Mouse (Mus musculus) liver, embryonic 11.5 days (tissue): ENCODE measurements around the gene Rbms1. TPM values are rescaled to one million over a fixed set of nuclear protein-coding genes. Genes with fewer than 3 reads are reported as not detected.

Experiments
- ATAC-seq: fragments of 200-750 bp; cut with Nextera tagmentation; replicated peaks from 2 replicates; pipeline ENCODE4 v1.8.0; 2017; ENCODE audit warnings: moderate number of reproducible peaks, mild to moderate bottlenecking, moderate TSS enrichment, moderate library complexity; ENCODE audit not compliant: low FRiP score
- DNase-seq: peaks from one replicate; pipeline ENCODE4 v3.0.0-alpha.2; 2017; ENCODE audit warnings: low spot score
- H3K27ac ChIP-seq: fragments of 300-500 bp; sonication (generic); 2 replicates; pipeline ENCODE4 v1.5.1; 2014; ENCODE audit warnings: mild to moderate bottlenecking, low read depth, low read length, control low read depth
- H3K27me3 ChIP-seq: fragments of 300-500 bp; sonication (generic); replicated peaks from 2 replicates; pipeline ENCODE4 v1.6.1; 2014; ENCODE audit warnings: low read length, mixed read lengths; ENCODE audit not compliant: control insufficient read depth, insufficient read depth
- H3K36me3 ChIP-seq: fragments of 300-500 bp; sonication (generic); 2 replicates; pipeline ENCODE4 v1.6.1; 2014; ENCODE audit warnings: mild to moderate bottlenecking, low read length, moderate library complexity, mixed read lengths; ENCODE audit not compliant: control insufficient read depth, insufficient read depth
- H3K4me1 ChIP-seq: fragments of 300-500 bp; sonication (generic); replicated peaks from 2 replicates; pipeline ENCODE4 v1.6.1; 2014; ENCODE audit warnings: low read length, mixed read lengths; ENCODE audit not compliant: control insufficient read depth, insufficient read depth
- H3K4me2 ChIP-seq: fragments of 300-500 bp; sonication (generic); 2 replicates; pipeline ENCODE4 v1.6.1; 2014; ENCODE audit warnings: mild to moderate bottlenecking, control low read depth, moderate library complexity
- H3K4me3 ChIP-seq: fragments of 300-500 bp; sonication (generic); 2 replicates; pipeline ENCODE4 v1.5.1; 2014; ENCODE audit warnings: low read depth, low read length, control low read depth
- H3K9ac ChIP-seq: fragments of 300-500 bp; sonication (generic); 2 replicates; pipeline ENCODE4 v1.6.1; 2014; ENCODE audit warnings: low read depth, low read length, control low read depth
- H3K9me3 ChIP-seq: fragments of 300-500 bp; sonication (generic); 2 replicates; pipeline ENCODE4 v1.6.1; 2016; ENCODE audit warnings: low read length, inconsistent platforms, mixed read lengths; ENCODE audit not compliant: control insufficient read depth
- WGBS: fragments of 180-500 bp; shearing (Covaris S2); extraction: QIAGEN DNeasy Blood & Tissue Kit; methylation state at CpG from one replicate; pipeline ENCODE4 v1.1.7; 2014; 5-methylcytosine and 5-hydroxymethylcytosine counted together
- polyA plus RNA-seq: library from polyadenylated mRNA; unstranded; fragments of >200 nt; fragmentation: Nextera tagmentation; extraction: Ambion mirVana; gene quantifications from 2 replicates; pipeline ENCODE4 v1.2.1, GENCODE M21; 2014

The Rbms1 gene
- polyA plus RNA-seq, 1 experiment from 2014 or later = 80.8 TPM

GRCm38 (mm10) chr2:60868060-60868662, 94.8 kb downstream of the Rbms1 start:
- peaks cover 78% of the 10 kb centered on the region for H3K4me1 ChIP-seq

GRCm38 (mm10) chr2:60867304-60867703, 95.7 kb downstream of the Rbms1 start:
- Histone ChIP-seq H3K4me1 (peaks cover 76% of the 10 kb centered on the region), H3K27me3 (no peaks in the 10 kb centered on the region), H3K36me3 (no peaks in the 10 kb centered on the region; the same call in 1 of the 2 replicates), H3K9ac (no peak overlapping the region), H3K4me3 (no peak overlapping the region), H3K4me2 (no peak overlapping the region; the same call in none of the 2 replicates), H3K9me3 (no peaks in the 10 kb centered on the region), H3K27ac (no peak overlapping the region)
- no peak for ATAC-seq
- DNase-seq = no peak
- WGBS = 82% methylated on average over 8 of the region's 8 CpGs

More at GRCm38 (mm10) chr2:60868060-60868662, 94.8 kb downstream of the Rbms1 start:
- no peak overlapping the region for H3K9ac ChIP-seq
- 43% methylated on average over 4 of the region's 4 CpGs for WGBS
- no peak for DNase-seq
- no peaks in the 10 kb centered on the region; the same call in 1 of the 2 replicates for H3K36me3 ChIP-seq
- ATAC-seq = peak; percentile 77
- no peaks in the 10 kb centered on the region for H3K9me3 ChIP-seq
- no peaks in the 10 kb centered on the region for H3K27me3 ChIP-seq
- H3K27ac ChIP-seq = no peak overlapping the region
- H3K4me3 ChIP-seq = no peak overlapping the region
- H3K4me2 ChIP-seq = peak overlapping the region; percentile 34

GRCm38 (mm10) chr2:60865869-60866268, 97.1 kb downstream of the Rbms1 start:
- H3K36me3 ChIP-seq = no peaks in the 10 kb centered on the region; the same call in 1 of the 2 replicates
- H3K4me1 ChIP-seq = peaks cover 65% of the 10 kb centered on the region
- ATAC-seq (no peak), DNase-seq (no peak)
- no peaks in the 10 kb centered on the region for H3K27me3 ChIP-seq
- no peak overlapping the region for H3K27ac ChIP-seq
- no peak overlapping the region for H3K4me3 ChIP-seq
- no peaks in the 10 kb centered on the region for H3K9me3 ChIP-seq
- no peak overlapping the region for H3K4me2 ChIP-seq
- WGBS = 44% methylated on average over 1 of the region's 1 CpGs
- no peak overlapping the region for H3K9ac ChIP-seq

DNA sequence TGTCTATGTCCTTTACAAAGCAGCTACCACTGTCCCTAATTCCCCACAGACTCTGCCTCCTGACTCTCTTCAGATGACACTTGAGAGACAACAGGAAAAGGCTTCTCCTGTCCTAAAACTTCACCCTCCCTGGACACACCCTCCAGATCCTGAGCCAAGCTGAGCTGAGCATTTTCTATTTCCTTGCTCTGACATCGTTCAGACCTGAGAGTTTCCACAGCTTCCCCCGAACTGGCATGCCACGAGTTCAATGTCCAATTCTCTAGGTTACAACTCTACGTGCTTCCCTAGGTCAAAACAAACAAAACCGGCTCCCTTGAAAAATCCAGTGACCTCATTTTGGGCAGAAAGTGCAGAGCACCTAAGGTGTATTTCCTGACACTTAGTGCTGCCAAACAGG, 98.0 kb downstream of the Rbms1 start:
- DNase-seq (no peak), ATAC-seq (no peak)
- 44% methylated on average over 5 of the region's 5 CpGs for WGBS
- H3K9ac ChIP-seq = no peak overlapping the region
- H3K4me1 ChIP-seq = peaks cover 58% of the 10 kb centered on the region
- H3K27me3 ChIP-seq = no peaks in the 10 kb centered on the region
- no peaks in the 10 kb centered on the region; the same call in 1 of the 2 replicates for H3K36me3 ChIP-seq
- no peaks in the 10 kb centered on the region for H3K9me3 ChIP-seq
- peak overlapping the region; percentile 39; the same call in 1 of the 2 replicates for H3K27ac ChIP-seq
- peak overlapping the region; percentile 25 for H3K4me2 ChIP-seq
- no peak overlapping the region for H3K4me3 ChIP-seq

DNA sequence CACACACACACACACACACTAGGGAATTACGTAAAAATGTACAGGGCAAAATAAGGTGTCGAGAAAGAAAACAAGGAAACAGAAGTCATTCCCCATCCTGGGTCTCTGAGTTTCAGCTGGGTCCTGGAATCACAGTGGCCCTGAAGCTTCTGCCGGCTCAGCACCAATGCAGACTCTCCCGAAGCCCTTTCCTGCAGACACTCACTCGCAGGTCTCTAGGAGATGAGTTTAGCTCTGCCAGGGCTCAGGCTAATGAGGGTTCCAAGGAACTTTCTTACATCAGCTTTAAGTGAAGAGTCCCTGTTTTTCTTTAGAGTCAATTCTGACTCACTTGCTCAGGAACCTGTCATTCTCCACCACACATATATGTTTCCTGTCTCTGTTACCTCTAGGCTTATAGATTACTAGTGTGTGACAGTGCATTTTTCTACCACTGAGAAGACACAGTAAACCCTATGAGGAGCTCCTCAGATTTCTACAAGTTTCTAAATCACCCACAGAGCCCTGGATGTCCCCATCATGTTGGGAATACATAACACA, 98.7 kb downstream of the Rbms1 start:
- H3K27ac ChIP-seq = 0 out of 2 replicates have a peak overlapping the region, but pooled peaks have one; percentile 13
- no peak for ATAC-seq

GRCm38 (mm10) chr2:60863827-60864226, 99.2 kb downstream of the Rbms1 start:
- ATAC-seq = no peak
- Histone ChIP-seq H3K4me3 (no peak overlapping the region), H3K4me2 (no peak overlapping the region), H3K9me3 (no peaks in the 10 kb centered on the region), H3K4me1 (peaks cover 50% of the 10 kb centered on the region), H3K27me3 (no peaks in the 10 kb centered on the region), H3K9ac (no peak overlapping the region), H3K36me3 (peaks cover 2% of the 10 kb centered on the region), H3K27ac (0 out of 2 replicates have a peak overlapping the region, but pooled peaks have one; percentile 13)
- DNase-seq = no peak
- 86% methylated on average over 2 of the region's 2 CpGs for WGBS

More for the DNA sequence above, 98.7 kb downstream of the Rbms1 start:
- no peak for DNase-seq
- Histone ChIP-seq H3K36me3 (no peaks in the 10 kb centered on the region; the same call in none of the 2 replicates), H3K9ac (no peak overlapping the region; the same call in 1 of the 2 replicates), H3K27me3 (no peaks in the 10 kb centered on the region), H3K4me1 (peaks cover 54% of the 10 kb centered on the region), H3K4me3 (no peak overlapping the region), H3K9me3 (no peaks in the 10 kb centered on the region), H3K4me2 (no peak overlapping the region)
- 75% methylated on average over 5 of the region's 5 CpGs for WGBS

GRCm38 (mm10) chr2:60862913-60863711, 99.9 kb downstream of the Rbms1 start:
- 89% methylated on average over 8 of the region's 8 CpGs for WGBS
- ATAC-seq (0 out of 2 replicates have a peak, but pooled peaks have one; percentile 29), DNase-seq (no peak)
- no peak overlapping the region for H3K27ac ChIP-seq
- H3K9me3 ChIP-seq = no peaks in the 10 kb centered on the region
- peaks cover 4% of the 10 kb centered on the region for H3K36me3 ChIP-seq
- no peak overlapping the region for H3K4me2 ChIP-seq
- no peak overlapping the region for H3K4me3 ChIP-seq
- no peak overlapping the region for H3K9ac ChIP-seq
- peaks cover 44% of the 10 kb centered on the region for H3K4me1 ChIP-seq
- H3K27me3 ChIP-seq = no peaks in the 10 kb centered on the region

DNA sequence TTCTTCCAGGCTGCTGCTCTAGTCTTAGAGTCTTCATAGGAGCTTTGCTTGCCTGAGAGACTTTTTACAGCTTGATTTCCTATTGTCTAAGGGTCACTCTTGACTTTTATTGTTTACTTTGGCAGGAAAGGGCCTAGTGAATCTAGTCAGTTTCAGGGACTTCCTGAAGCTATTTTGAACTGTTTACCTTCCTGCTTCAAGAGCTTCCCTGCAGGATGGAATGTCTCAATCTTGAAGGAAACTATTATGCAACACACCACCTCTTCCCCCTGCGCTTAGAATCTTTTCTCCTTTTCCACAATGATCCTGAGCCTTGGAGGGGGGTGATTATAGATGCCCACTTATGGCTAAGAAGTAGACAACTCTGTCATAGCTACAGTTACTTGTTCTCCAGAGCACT, 104.9 kb downstream of the Rbms1 start:
- ATAC-seq (no peak), DNase-seq (no peak)
- Histone ChIP-seq H3K27me3 (no peaks in the 10 kb centered on the region), H3K4me1 (peaks cover 8% of the 10 kb centered on the region), H3K9ac (no peak overlapping the region), H3K4me3 (no peak overlapping the region), H3K36me3 (peaks cover 5% of the 10 kb centered on the region), H3K4me2 (no peak overlapping the region), H3K9me3 (no peaks in the 10 kb centered on the region), H3K27ac (no peak overlapping the region)
- WGBS = 75% methylated on average over 1 of the region's 1 CpGs
